Mouse (Mus musculus) brain, embryonic 14.5 days (tissue): ENCODE data around the gene Zfp384.

Experiments used
- CTCF ChIP-seq: fragments of 200-500 bp; IDR thresholded peaks from 2 replicates; pipeline ENCODE4 v1.5.1; 2012; ENCODE audit warnings: inconsistent platforms, mild to moderate bottlenecking, moderate library complexity, borderline replicate concordance; ENCODE audit not compliant: insufficient read depth, insufficient read length; ENCODE audit errors: extremely low read depth
- POLR2A ChIP-seq: fragments of 200-500 bp; IDR thresholded peaks from 2 replicates; pipeline ENCODE4 v1.6.1; 2012; ENCODE audit warnings: mild to moderate bottlenecking, inconsistent platforms, borderline replicate concordance; ENCODE audit not compliant: poor library complexity, insufficient read depth, insufficient read length, severe bottlenecking; ENCODE audit errors: extremely low read depth

DNA sequence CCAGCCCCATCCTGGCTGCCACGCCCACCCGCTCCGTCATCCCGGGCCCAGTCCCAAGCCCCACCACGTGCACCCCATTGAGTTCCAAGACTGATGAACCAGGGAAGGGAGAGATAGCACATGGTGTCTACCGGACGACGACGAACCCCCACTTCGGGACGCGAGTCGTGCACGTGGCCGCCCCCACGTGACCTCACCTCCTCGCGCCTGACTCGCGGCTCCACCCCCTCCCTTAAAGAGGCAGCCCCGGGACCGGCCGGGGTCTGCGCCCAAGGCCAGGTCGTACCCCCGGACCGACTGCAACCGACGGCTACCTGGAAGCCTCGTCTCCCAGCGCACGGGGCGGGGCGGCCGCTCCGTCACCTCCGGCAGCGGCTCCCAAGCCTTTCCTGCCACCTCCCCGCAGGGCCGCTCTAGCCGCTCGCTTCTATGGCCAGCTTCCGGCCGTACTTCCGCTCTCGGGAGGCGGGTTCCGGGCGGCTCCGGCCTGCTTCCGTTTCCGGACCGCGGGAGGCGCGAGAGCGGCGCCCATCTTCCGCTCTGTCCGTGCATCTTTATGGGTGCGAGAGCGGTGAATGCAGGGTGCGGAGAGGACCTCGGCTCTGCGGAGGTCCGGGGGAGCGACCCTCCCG, 43.7 kb upstream of the Zfp384 start, which contains the start of gene Cops7a:
- TF ChIP-seq CTCF (no peak), POLR2A (peak; percentile 73; the same call in 1 of the 2 replicates)
